Mouse (Mus musculus) myocyte (in vitro differentiated cells): ENCODE measurements around the gene Plekhh1.

Experiments used
- CEBPB ChIP-seq: IDR thresholded peaks from 2 replicates; pipeline ENCODE4 v1.6.1; 2011; ENCODE audit warnings: mild to moderate bottlenecking, moderate library complexity; ENCODE audit not compliant: poor library complexity, insufficient read depth, severe bottlenecking
- POLR2A ChIP-seq: IDR thresholded peaks from one replicate; pipeline ENCODE4 v1.6.1; 2011; ENCODE audit warnings: low read depth, mild to moderate bottlenecking, control low read depth, moderate library complexity; ENCODE audit not compliant: insufficient read length
- SRF ChIP-seq: IDR thresholded peaks from one replicate; pipeline ENCODE4 v1.6.1; 2011; ENCODE audit warnings: low read depth; ENCODE audit not compliant: control insufficient read depth, insufficient read length

DNA sequence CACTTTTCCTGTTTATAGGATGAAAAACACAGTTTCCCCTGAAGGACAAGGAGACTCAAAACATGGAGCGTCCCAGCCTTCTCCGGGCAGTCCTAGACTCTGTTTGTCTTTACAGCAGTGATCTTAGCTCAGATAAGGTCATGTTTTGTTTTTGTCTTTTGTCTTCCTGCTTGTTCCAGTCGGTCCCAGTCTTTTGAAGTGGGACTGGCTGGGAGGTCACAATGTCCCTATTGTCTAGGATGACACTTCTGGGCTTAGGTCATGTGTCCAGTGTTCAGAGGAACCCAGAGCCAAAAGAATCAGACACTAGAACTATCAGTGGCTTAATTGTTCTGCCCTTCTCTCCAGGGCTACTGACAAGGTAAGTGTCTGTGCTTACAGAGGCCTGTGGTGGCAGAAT, 6.4 kb downstream of the Plekhh1 start:
- TF ChIP-seq CEBPB: no peak
- no peak for TF ChIP-seq POLR2A
- no peak for TF ChIP-seq SRF
